ENCODE assay signal across 7 mouse cellular contexts in genomic region chr4:154927899-154928337, GRCm38 (mm10). TPM values are rescaled to one million over a fixed set of nuclear protein-coding genes. Genes with fewer than 3 reads are reported as not detected.
DNase-seq lines count a peak whose midpoint lies in the region; ATAC-seq and TF ChIP-seq lines count a peak whose summit lies in the region.

No protein-coding gene starts in this region.

- TF ChIP-seq EP300 in MEL (IDR thresholded peaks at IDR 0.05; ENCODE audit: low read depth in 1 of 2, low read length in 2 of 2), result no peak

- DNase-seq in MEL (ENCODE audit: low read depth, low spot score), result peak; percentile 68
- DNase-seq in embryonic facial prominence, embryonic 10.5 days (ENCODE audit: low spot score), result peak; percentile 40
- peak; percentile 42 to 48 for DNase-seq in heart, postnatal 14 days
- no peak for DNase-seq in left cerebral cortex, postnatal 10 days (ENCODE audit: extremely low spot score in 1 of 2, low spot score in 2 of 2)

- no peak for TF ChIP-seq RAD21 in MEL (IDR thresholded peaks at IDR 0.05; ENCODE audit: low read depth, low read length)

- H3K9me3 ChIP-seq in MEL (replicated peaks; ENCODE audit: insufficient read depth, low read length), result no peaks in the 10 kb centered on the region
- H3K9me3 ChIP-seq in embryonic facial prominence, embryonic 10.5 days, result no peaks in the 10 kb centered on the region
- no peaks in the 10 kb centered on the region for H3K9me3 ChIP-seq in limb, embryonic 15.5 days
- H3K9me3 ChIP-seq in neural tube, embryonic 15.5 days (replicated peaks), result no peaks in the 10 kb centered on the region
- no peaks in the 10 kb centered on the region for H3K9me3 ChIP-seq in forebrain, embryonic 13.5 days (replicated peaks)

- H3K4me1 ChIP-seq in MEL (ENCODE audit: control insufficient read depth in 1 of 2, insufficient read depth in 2 of 2, low read length in 2 of 2), result peaks cover 3 to 24% of the 10 kb centered on the region in 2 experiments; a peak in 3 of 4 replicates
- peaks cover 27% of the 10 kb centered on the region for H3K4me1 ChIP-seq in embryonic facial prominence, embryonic 10.5 days
- peaks cover 25% of the 10 kb centered on the region for H3K4me1 ChIP-seq in limb, embryonic 15.5 days
- H3K4me1 ChIP-seq in neural tube, embryonic 15.5 days, result no peaks in the 10 kb centered on the region
- no peaks in the 10 kb centered on the region for H3K4me1 ChIP-seq in forebrain, embryonic 13.5 days

- 42% methylated on average over 5 of the region's 5 CpGs for WGBS in embryonic facial prominence, embryonic 10.5 days
- WGBS in limb, embryonic 15.5 days, result 10% methylated on average over 5 of the region's 5 CpGs
- 72% methylated on average over 5 of the region's 5 CpGs for WGBS in neural tube, embryonic 15.5 days
- WGBS in forebrain, embryonic 13.5 days, result 77% methylated on average over 5 of the region's 5 CpGs

- no peak for TF ChIP-seq POLR2A in MEL (IDR thresholded peaks at IDR 0.05; ENCODE audit: control insufficient read depth in 1 of 2, insufficient read depth in 1 of 2, low read depth in 1 of 2, low read length in 2 of 2, poor library complexity in 1 of 2)

- H3K79me2 ChIP-seq in MEL (ENCODE audit: control insufficient read depth, insufficient read depth, low read length, poor library complexity), result no peaks in the 10 kb centered on the region; the same call in none of the 2 replicates

- 0 out of 2 replicates have a peak, but pooled peaks have one; percentile 52 for ATAC-seq in limb, embryonic 15.5 days (ENCODE audit: insufficient number of reproducible peaks, low FRiP score, low TSS enrichment, low read depth)
- no peak for ATAC-seq in neural tube, embryonic 15.5 days (ENCODE audit: low FRiP score)
- ATAC-seq in forebrain, embryonic 13.5 days, result no peak

- H3K36me3 ChIP-seq in MEL (ENCODE audit: control insufficient read depth in 1 of 2, insufficient read depth in 2 of 2, low read length in 2 of 2), result peaks cover 0 to 4% of the 10 kb centered on the region in 2 experiments; a peak in 1 of 4 replicates
- H3K36me3 ChIP-seq in embryonic facial prominence, embryonic 10.5 days (replicated peaks), result no peaks in the 10 kb centered on the region
- no peaks in the 10 kb centered on the region for H3K36me3 ChIP-seq in limb, embryonic 15.5 days
- no peaks in the 10 kb centered on the region for H3K36me3 ChIP-seq in neural tube, embryonic 15.5 days
- H3K36me3 ChIP-seq in forebrain, embryonic 13.5 days (ENCODE audit: poor library complexity, severe bottlenecking), result no peaks in the 10 kb centered on the region

- peak overlapping the region; percentile 67 for H3K9ac ChIP-seq in MEL (ENCODE audit: control insufficient read depth, low read depth, low read length, poor library complexity, severe bottlenecking)
- peak overlapping the region; percentile 0; the same call in 1 of the 2 replicates for H3K9ac ChIP-seq in limb, embryonic 15.5 days
- H3K9ac ChIP-seq in neural tube, embryonic 15.5 days (replicated peaks), result no peak overlapping the region
- no peak overlapping the region for H3K9ac ChIP-seq in forebrain, embryonic 13.5 days

- no peaks in the 10 kb centered on the region; a peak in 1 of 4 replicates for H3K27me3 ChIP-seq in MEL (ENCODE audit: control insufficient read depth in 1 of 2, insufficient read depth in 2 of 2, low read length in 2 of 2)
- no peaks in the 10 kb centered on the region for H3K27me3 ChIP-seq in embryonic facial prominence, embryonic 10.5 days (replicated peaks; ENCODE audit: low read depth, poor library complexity, severe bottlenecking)
- H3K27me3 ChIP-seq in limb, embryonic 15.5 days, result no peaks in the 10 kb centered on the region
- no peaks in the 10 kb centered on the region for H3K27me3 ChIP-seq in neural tube, embryonic 15.5 days (replicated peaks)
- H3K27me3 ChIP-seq in forebrain, embryonic 13.5 days, result peaks cover 4% of the 10 kb centered on the region; the same call in 1 of the 2 replicates

- intact Hi-C loops in heart, postnatal 14 days (cut with DNase I), result loop anchor here (2.0 kb wide), 1 partner anchor 15 kb away; no protein-coding TSS in a partner anchor
- intact Hi-C loops in left cerebral cortex, postnatal 10 days (cut with DNase I), result no loop called here

- H3K4me3 ChIP-seq in MEL (ENCODE audit: control insufficient read depth in 1 of 2, insufficient read depth in 1 of 2, low read depth in 2 of 2, low read length in 2 of 2), result peak overlapping the region; percentile 58 to 76
- peak overlapping the region; percentile 39 for H3K4me3 ChIP-seq in embryonic facial prominence, embryonic 10.5 days
- H3K4me3 ChIP-seq in limb, embryonic 15.5 days, result peak overlapping the region; percentile 22
- H3K4me3 ChIP-seq in neural tube, embryonic 15.5 days (replicated peaks), result no peak overlapping the region
- no peak overlapping the region for H3K4me3 ChIP-seq in forebrain, embryonic 13.5 days

- TF ChIP-seq CTCF in MEL (IDR thresholded peaks at IDR 0.05 in 2 of 3, conservative IDR thresholded peaks at IDR 0.05 in 1 of 3; ENCODE audit: control insufficient read depth in 1 of 3, insufficient read depth in 1 of 3, low read depth in 2 of 3, low read length in 3 of 3, poor library complexity in 1 of 3, severe bottlenecking in 1 of 3), result no peak

- H3K27ac ChIP-seq in MEL (ENCODE audit: control insufficient read depth, low read depth, low read length), result peak overlapping the region; percentile 89
- H3K27ac ChIP-seq in embryonic facial prominence, embryonic 10.5 days (replicated peaks), result peak overlapping the region; percentile 85
- peak overlapping the region; percentile 80 for H3K27ac ChIP-seq in limb, embryonic 15.5 days
- no peak overlapping the region for H3K27ac ChIP-seq in neural tube, embryonic 15.5 days (replicated peaks)
- H3K27ac ChIP-seq in forebrain, embryonic 13.5 days, result no peak overlapping the region

- peak overlapping the region; percentile 33 for H3K4me2 ChIP-seq in limb, embryonic 15.5 days
- peak overlapping the region; percentile 13; the same call in 1 of the 2 replicates for H3K4me2 ChIP-seq in neural tube, embryonic 15.5 days
- no peak overlapping the region for H3K4me2 ChIP-seq in forebrain, embryonic 13.5 days

RNA-seq across cellular contexts. Expression of gene Tnfrsf14, which starts 0.4 kb away (rescaled TPM):
- total RNA-seq in MEL (2012; rRNA removed), result 8.6 and 13.4 TPM in 2 replicates
- polyA plus RNA-seq in MEL (2012; ENCODE audit: insufficient read depth in 1 of 2, insufficient read length in 2 of 2, low read depth in 1 of 2, low replicate concordance in 2 of 2, missing spikeins in 1 of 2), result 1 to 10 TPM in 1 of 2 experiments, not detected in 1; 8.2 TPM
- polyA plus RNA-seq in embryonic facial prominence, embryonic 10.5 days (2016; fragmentation: Nextera tagmentation; extraction: Ambion mirVana), result 0.45 and 1.4 TPM in 2 replicates
- total RNA-seq in heart, postnatal 14 days (2021), result 1 to 10 TPM; 4.1 to 5.6 TPM
- 0.86 and 1.1 TPM in 2 replicates for polyA plus RNA-seq in limb, embryonic 15.5 days (2015; fragmentation: Nextera tagmentation; extraction: Ambion mirVana)
- 0.37 and 1.4 TPM in 2 replicates for polyA plus RNA-seq in neural tube, embryonic 15.5 days (2015; fragmentation: Nextera tagmentation; extraction: Ambion mirVana)
- total RNA-seq in left cerebral cortex, postnatal 10 days (2021), result under 1 TPM; 0.61 to 0.99 TPM
- 0.14 and 0.28 TPM in 2 replicates for polyA plus RNA-seq in forebrain, embryonic 13.5 days (2015; fragmentation: Nextera tagmentation; extraction: Ambion mirVana)

RNA-seq across cellular contexts. Expression of gene Fam213b, which starts 29.0 kb away (rescaled TPM):
- not detected in 2 replicates for total RNA-seq in MEL (2012; rRNA removed)
- polyA plus RNA-seq in MEL (2012; ENCODE audit: insufficient read depth in 1 of 2, insufficient read length in 2 of 2, low read depth in 1 of 2, low replicate concordance in 2 of 2, missing spikeins in 1 of 2), result not detected
- 41.2 and 42.3 TPM in 2 replicates for polyA plus RNA-seq in embryonic facial prominence, embryonic 10.5 days (2016; fragmentation: Nextera tagmentation; extraction: Ambion mirVana)
- total RNA-seq in heart, postnatal 14 days (2021), result 10 to 100 TPM; 44.7 to 51.3 TPM
- polyA plus RNA-seq in limb, embryonic 15.5 days (2015; fragmentation: Nextera tagmentation; extraction: Ambion mirVana), result 57.3 and 65.5 TPM in 2 replicates
- polyA plus RNA-seq in neural tube, embryonic 15.5 days (2015; fragmentation: Nextera tagmentation; extraction: Ambion mirVana), result 68.2 and 79.2 TPM in 2 replicates
- 10 to 100 TPM; 25.5 to 26.0 TPM for total RNA-seq in left cerebral cortex, postnatal 10 days (2021)
- 29.5 and 34.1 TPM in 2 replicates for polyA plus RNA-seq in forebrain, embryonic 13.5 days (2015; fragmentation: Nextera tagmentation; extraction: Ambion mirVana)

RNA-seq across cellular contexts. Expression of gene Hes5, which starts 32.8 kb away (rescaled TPM):
- total RNA-seq in MEL (2012; rRNA removed), result not detected in 2 replicates
- polyA plus RNA-seq in MEL (2012; ENCODE audit: insufficient read depth in 1 of 2, insufficient read length in 2 of 2, low read depth in 1 of 2, low replicate concordance in 2 of 2, missing spikeins in 1 of 2), result not detected
- polyA plus RNA-seq in embryonic facial prominence, embryonic 10.5 days (2016; fragmentation: Nextera tagmentation; extraction: Ambion mirVana), result 84.4 and 151 TPM in 2 replicates
- total RNA-seq in heart, postnatal 14 days (2021), result not detected
- polyA plus RNA-seq in limb, embryonic 15.5 days (2015; fragmentation: Nextera tagmentation; extraction: Ambion mirVana), result 1.1 and 1.3 TPM in 2 replicates
- polyA plus RNA-seq in neural tube, embryonic 15.5 days (2015; fragmentation: Nextera tagmentation; extraction: Ambion mirVana), result 80.3 and 113 TPM in 2 replicates
- total RNA-seq in left cerebral cortex, postnatal 10 days (2021), result 10 to 100 TPM; 33.3 to 61.6 TPM
- polyA plus RNA-seq in forebrain, embryonic 13.5 days (2015; fragmentation: Nextera tagmentation; extraction: Ambion mirVana), result 243 and 266 TPM in 2 replicates

RNA-seq across cellular contexts. Expression of gene Pank4, which starts 36.0 kb away (rescaled TPM):
- total RNA-seq in MEL (2012; rRNA removed), result 31.2 and 38.4 TPM in 2 replicates
- polyA plus RNA-seq in MEL (2012; ENCODE audit: insufficient read depth in 1 of 2, insufficient read length in 2 of 2, low read depth in 1 of 2, low replicate concordance in 2 of 2, missing spikeins in 1 of 2), result 10 to 100 TPM in 1 of 2 experiments, not detected in 1; 55.5 TPM
- polyA plus RNA-seq in embryonic facial prominence, embryonic 10.5 days (2016; fragmentation: Nextera tagmentation; extraction: Ambion mirVana), result 49.2 and 50.1 TPM in 2 replicates
- 10 to 100 TPM; 38.3 to 41.0 TPM for total RNA-seq in heart, postnatal 14 days (2021)
- 35.4 and 38.6 TPM in 2 replicates for polyA plus RNA-seq in limb, embryonic 15.5 days (2015; fragmentation: Nextera tagmentation; extraction: Ambion mirVana)
- 37.4 and 40.6 TPM in 2 replicates for polyA plus RNA-seq in neural tube, embryonic 15.5 days (2015; fragmentation: Nextera tagmentation; extraction: Ambion mirVana)
- 10 to 100 TPM; 30.6 to 31.9 TPM for total RNA-seq in left cerebral cortex, postnatal 10 days (2021)
- polyA plus RNA-seq in forebrain, embryonic 13.5 days (2015; fragmentation: Nextera tagmentation; extraction: Ambion mirVana), result 41.1 and 45.0 TPM in 2 replicates

RNA-seq across cellular contexts. Expression of gene Mmel1, which starts 58.5 kb away (rescaled TPM):
- total RNA-seq in MEL (2012; rRNA removed), result 0.08 TPM in 1 of 2 replicates, not detected in the other
- under 1 TPM in 1 of 2 experiments, not detected in 1; 0.07 TPM for polyA plus RNA-seq in MEL (2012; ENCODE audit: insufficient read depth in 1 of 2, insufficient read length in 2 of 2, low read depth in 1 of 2, low replicate concordance in 2 of 2, missing spikeins in 1 of 2)
- polyA plus RNA-seq in embryonic facial prominence, embryonic 10.5 days (2016; fragmentation: Nextera tagmentation; extraction: Ambion mirVana), result 0.34 and 0.41 TPM in 2 replicates
- total RNA-seq in heart, postnatal 14 days (2021), result under 1 TPM in 1 of 2 experiments, not detected in 1; 0.20 TPM
- polyA plus RNA-seq in limb, embryonic 15.5 days (2015; fragmentation: Nextera tagmentation; extraction: Ambion mirVana), result 0.20 and 0.23 TPM in 2 replicates
- 0.75 and 0.84 TPM in 2 replicates for polyA plus RNA-seq in neural tube, embryonic 15.5 days (2015; fragmentation: Nextera tagmentation; extraction: Ambion mirVana)
- total RNA-seq in left cerebral cortex, postnatal 10 days (2021), result under 1 TPM; 0.22 to 0.51 TPM
- 0.12 and 0.24 TPM in 2 replicates for polyA plus RNA-seq in forebrain, embryonic 13.5 days (2015; fragmentation: Nextera tagmentation; extraction: Ambion mirVana)

Comparison
In these comparisons a context has a peak if more than half of its experiments do, and no peak if none do; other contexts are left out.
1. DNase-seq: peak in MEL (single experiment), embryonic facial prominence, embryonic 10.5 days (single experiment) and heart, postnatal 14 days (2 of 2); none in left cerebral cortex, postnatal 10 days (0 of 2).
2. H3K27ac ChIP-seq: peak in MEL (single experiment), embryonic facial prominence, embryonic 10.5 days (single experiment) and limb, embryonic 15.5 days (single experiment); none in neural tube, embryonic 15.5 days (single experiment) and forebrain, embryonic 13.5 days (single experiment).
3. H3K4me3 ChIP-seq: peak in MEL (2 of 2), embryonic facial prominence, embryonic 10.5 days (single experiment) and limb, embryonic 15.5 days (single experiment); none in neural tube, embryonic 15.5 days (single experiment) and forebrain, embryonic 13.5 days (single experiment).
4. H3K9ac ChIP-seq: peak in MEL (single experiment) and limb, embryonic 15.5 days (single experiment); none in neural tube, embryonic 15.5 days (single experiment) and forebrain, embryonic 13.5 days (single experiment).
5. RNA of gene Fam213b, which starts 29.0 kb away (polyA plus RNA-seq): 68.2 to 79.2 TPM in neural tube, embryonic 15.5 days, 57.3 to 65.5 TPM in limb, embryonic 15.5 days, 41.2 to 42.3 TPM in embryonic facial prominence, embryonic 10.5 days and 29.5 to 34.1 TPM in forebrain, embryonic 13.5 days; not detected in MEL; every median in the first group is over 10 times any median in the second.
6. RNA of gene Hes5, which starts 32.8 kb away (polyA plus RNA-seq): 243 to 266 TPM in forebrain, embryonic 13.5 days, 80.3 to 113 TPM in neural tube, embryonic 15.5 days and 84.4 to 151 TPM in embryonic facial prominence, embryonic 10.5 days; 1.1 to 1.3 TPM in limb, embryonic 15.5 days and not detected in MEL; every median in the first group is over 10 times any median in the second.